Mouse (Mus musculus): ENCODE measurements around the gene 1700092M07Rik. TPM values are rescaled to one million over a fixed set of nuclear protein-coding genes. Genes with fewer than 3 reads are reported as not detected.

Gene 1700092M07Rik
- polyA plus RNA-seq, 1 experiment from 2014 or later = 1.0 TPM

DNA sequence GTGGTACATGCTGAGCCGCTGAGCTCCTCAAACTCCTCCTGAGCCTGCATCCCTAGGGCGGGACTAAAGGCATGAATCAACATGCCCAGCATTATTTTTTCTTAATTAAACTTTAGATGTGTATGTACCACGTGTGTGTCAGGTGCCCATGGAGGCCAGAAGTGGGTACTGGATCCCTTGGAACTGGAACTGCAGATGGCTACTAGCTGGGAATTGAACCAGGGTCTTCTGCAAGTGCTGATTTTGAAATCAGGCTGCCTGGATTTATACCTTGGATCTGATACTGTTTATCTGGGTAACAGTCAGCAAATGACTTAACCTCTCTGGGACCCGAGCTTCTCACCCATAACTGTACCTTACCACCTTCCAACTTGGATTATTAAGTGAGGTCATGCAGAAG is 18.5 kb upstream of the 1700092M07Rik start:
- ATAC-seq (ENCODE audit: insufficient number of reproducible peaks, insufficient read depth, low FRiP score, low read depth) = no peak
- no peaks in the 10 kb centered on the region for H3K9me3 ChIP-seq (ENCODE audit: control insufficient read depth, low read depth, low read length)
- H3K4me3 ChIP-seq (ENCODE audit: low read depth, low read length) = peak overlapping the region; percentile 65
- peaks cover 28% of the 10 kb centered on the region for H3K36me3 ChIP-seq (ENCODE audit: control insufficient read depth, insufficient read depth, low read length)
- H3K4me1 ChIP-seq (ENCODE audit: control insufficient read depth, insufficient read depth, low read length) = peaks cover 14% of the 10 kb centered on the region; the same call in 1 of the 2 replicates
- WGBS = 46% methylated on average over 4 of the region's 4 CpGs
- H3K9ac ChIP-seq (replicated peaks; ENCODE audit: low read depth, low read length) = peak overlapping the region; percentile 69
- peak overlapping the region; percentile 75 for H3K4me2 ChIP-seq (replicated peaks; ENCODE audit: low read depth, low read length)
- no peaks in the 10 kb centered on the region for H3K27me3 ChIP-seq (ENCODE audit: control insufficient read depth, insufficient read depth, low read length)
- peak overlapping the region; percentile 93; the same call in 1 of the 2 replicates for H3K27ac ChIP-seq (ENCODE audit: low read length)

DNA sequence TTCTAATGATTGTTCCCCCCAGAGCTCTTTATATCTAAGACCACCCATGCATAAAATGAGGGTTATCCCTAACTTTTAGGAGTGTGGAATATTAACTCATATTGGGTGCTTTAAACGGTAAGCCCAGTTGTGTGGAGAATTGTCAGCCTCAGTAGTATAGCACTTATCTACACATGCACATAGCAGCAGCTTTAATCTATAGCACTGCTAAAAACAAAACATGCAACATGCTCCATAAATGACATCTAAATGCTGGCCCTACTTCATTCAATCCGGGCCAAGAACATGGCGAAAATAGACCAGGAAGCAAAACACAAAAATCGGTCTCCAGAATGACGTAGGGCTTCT is 18.0 kb upstream of the 1700092M07Rik start:
- Histone ChIP-seq H3K4me2 (replicated peaks; ENCODE audit: low read depth, low read length) (peak overlapping the region; percentile 75), H3K9ac (replicated peaks; ENCODE audit: low read depth, low read length) (peak overlapping the region; percentile 69), H3K4me1 (ENCODE audit: control insufficient read depth, insufficient read depth, low read length) (peaks cover 14% of the 10 kb centered on the region; the same call in 1 of the 2 replicates), H3K9me3 (ENCODE audit: control insufficient read depth, low read depth, low read length) (no peaks in the 10 kb centered on the region), H3K27ac (ENCODE audit: low read length) (peak overlapping the region; percentile 93), H3K27me3 (ENCODE audit: control insufficient read depth, insufficient read depth, low read length) (no peaks in the 10 kb centered on the region), H3K36me3 (ENCODE audit: control insufficient read depth, insufficient read depth, low read length) (peaks cover 28% of the 10 kb centered on the region), H3K4me3 (ENCODE audit: low read depth, low read length) (peak overlapping the region; percentile 65)
- ATAC-seq (ENCODE audit: insufficient number of reproducible peaks, insufficient read depth, low FRiP score, low read depth) = no peak
- 1% methylated on average over 5 of the region's 5 CpGs for WGBS

DNA sequence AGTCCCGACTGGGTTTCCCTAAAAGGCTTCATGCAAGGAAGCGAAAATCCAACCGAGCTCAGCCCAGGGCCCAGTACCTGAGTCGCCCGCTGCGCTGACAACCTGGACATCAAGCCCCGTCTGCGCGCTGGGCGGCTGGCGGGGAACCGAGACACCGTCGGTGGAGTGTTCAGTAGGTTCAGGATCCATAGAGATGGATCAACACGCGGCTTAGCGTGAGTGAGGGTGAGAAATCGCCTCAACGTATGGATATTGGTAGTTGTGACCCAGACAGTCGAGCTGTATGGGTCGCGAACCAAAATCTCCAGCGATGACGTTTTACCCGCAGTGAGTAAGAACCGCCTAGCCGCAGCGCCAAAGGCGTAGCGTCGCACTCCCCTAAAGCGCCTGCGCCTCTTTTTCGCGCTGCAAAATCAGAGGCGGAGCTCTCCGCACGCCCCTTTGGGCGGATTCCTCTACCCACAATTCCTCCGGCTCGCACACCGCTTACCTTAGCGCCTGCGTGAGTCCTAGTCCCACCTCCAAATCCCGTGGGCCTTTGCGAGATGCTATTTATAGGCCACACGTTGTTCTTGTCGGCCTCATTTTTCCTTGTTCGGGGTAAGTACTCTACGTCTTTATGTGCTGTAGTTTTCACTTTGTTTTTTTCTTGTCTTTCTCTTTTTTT is 17.5 kb upstream of the 1700092M07Rik start, which contains the start of gene Slc3a2:
Gene Slc3a2, minus strand, starts transcription at position 463 of the 667 bp plus-strand sequence.
- peaks cover 14% of the 10 kb centered on the region; the same call in 1 of the 2 replicates for H3K4me1 ChIP-seq (ENCODE audit: control insufficient read depth, insufficient read depth, low read length)
- peaks cover 28% of the 10 kb centered on the region for H3K36me3 ChIP-seq (ENCODE audit: control insufficient read depth, insufficient read depth, low read length)
- no peaks in the 10 kb centered on the region for H3K27me3 ChIP-seq (ENCODE audit: control insufficient read depth, insufficient read depth, low read length)
- ATAC-seq (ENCODE audit: insufficient number of reproducible peaks, insufficient read depth, low FRiP score, low read depth) = peak; percentile 95
- H3K4me2 ChIP-seq (replicated peaks; ENCODE audit: low read depth, low read length) = peak within 1 kb of the TSS; percentile 87
- no peaks in the 10 kb centered on the region for H3K9me3 ChIP-seq (ENCODE audit: control insufficient read depth, low read depth, low read length)
- H3K27ac ChIP-seq (ENCODE audit: low read length) = peak within 1 kb of the TSS; percentile 93
- peak within 1 kb of the TSS; percentile 93 for H3K9ac ChIP-seq (replicated peaks; ENCODE audit: low read depth, low read length)
- under 1% methylated on average over 50 of the region's 50 CpGs for WGBS
- peak within 1 kb of the TSS; percentile 65 for H3K4me3 ChIP-seq (ENCODE audit: low read depth, low read length)

DNA sequence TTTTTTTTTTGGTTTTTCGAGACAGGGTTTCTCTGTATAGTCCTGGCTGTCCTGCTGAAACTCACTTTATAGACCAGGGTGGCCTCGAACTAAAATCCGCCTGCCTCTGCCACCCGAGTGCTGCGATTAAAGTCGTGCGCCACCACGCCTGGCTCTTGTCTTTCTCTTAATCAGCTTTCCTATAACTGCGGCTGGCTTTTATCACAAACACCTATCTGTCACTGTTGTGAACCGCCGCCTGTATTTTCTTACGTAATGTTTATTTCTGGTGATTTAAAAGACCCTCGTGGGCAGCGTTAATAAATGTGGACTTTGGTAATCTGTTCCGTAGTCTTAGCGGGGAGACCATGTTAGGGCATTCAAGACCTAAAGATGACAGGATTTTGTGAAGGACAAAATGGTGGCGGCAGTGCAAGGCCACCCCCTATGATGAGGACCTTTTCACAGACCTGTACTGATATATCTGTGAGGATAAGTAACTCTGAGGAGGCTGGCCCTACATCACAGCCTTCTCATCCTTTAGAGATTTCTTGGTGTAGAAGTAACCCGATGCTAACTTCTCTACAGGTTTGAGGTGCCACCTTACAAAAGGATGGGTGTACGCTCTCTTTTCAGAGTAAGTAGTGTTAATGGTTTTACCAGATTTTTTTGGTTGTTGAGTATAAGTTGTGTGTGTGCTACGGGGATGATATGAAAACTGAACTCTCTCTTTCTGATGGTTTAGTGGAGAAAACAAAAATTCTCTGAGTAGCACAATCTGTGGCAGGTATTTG is 16.8 kb upstream of the 1700092M07Rik start:
- Histone ChIP-seq H3K27me3 (ENCODE audit: control insufficient read depth, insufficient read depth, low read length) (no peaks in the 10 kb centered on the region), H3K27ac (ENCODE audit: low read length) (peak overlapping the region; percentile 80), H3K4me2 (replicated peaks; ENCODE audit: low read depth, low read length) (peak overlapping the region; percentile 87), H3K9me3 (ENCODE audit: control insufficient read depth, low read depth, low read length) (no peaks in the 10 kb centered on the region), H3K4me1 (ENCODE audit: control insufficient read depth, insufficient read depth, low read length) (peaks cover 14% of the 10 kb centered on the region; the same call in 1 of the 2 replicates), H3K4me3 (ENCODE audit: low read depth, low read length) (peak overlapping the region; percentile 65), H3K9ac (replicated peaks; ENCODE audit: low read depth, low read length) (peak overlapping the region; percentile 93), H3K36me3 (ENCODE audit: control insufficient read depth, insufficient read depth, low read length) (peaks cover 28% of the 10 kb centered on the region)
- no peak for ATAC-seq (ENCODE audit: insufficient number of reproducible peaks, insufficient read depth, low FRiP score, low read depth)
- WGBS = under 1% methylated on average over 20 of the region's 20 CpGs

DNA sequence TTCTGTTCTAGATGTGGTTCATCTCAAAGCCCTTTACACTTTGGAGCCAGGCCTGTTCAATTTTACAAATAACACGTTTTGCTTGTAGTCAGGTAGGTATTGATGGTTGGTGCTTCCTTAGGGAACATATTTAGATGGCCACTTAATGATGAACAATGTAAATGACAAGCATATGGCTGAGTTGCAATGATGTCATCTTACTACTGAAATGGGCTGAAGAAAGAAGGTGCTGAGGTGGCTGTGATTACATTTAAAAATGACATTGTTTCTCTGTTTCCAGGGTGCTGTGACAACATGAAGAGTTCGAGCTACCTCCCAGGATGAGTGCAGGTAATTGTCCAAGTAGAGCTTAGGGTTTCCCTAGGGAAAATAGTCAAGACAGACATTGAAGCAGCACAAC is 16.1 kb upstream of the 1700092M07Rik start:
- Histone ChIP-seq H3K4me3 (ENCODE audit: low read depth, low read length) (peak overlapping the region; percentile 65), H3K9ac (replicated peaks; ENCODE audit: low read depth, low read length) (peak overlapping the region; percentile 93), H3K9me3 (ENCODE audit: control insufficient read depth, low read depth, low read length) (no peaks in the 10 kb centered on the region), H3K4me2 (replicated peaks; ENCODE audit: low read depth, low read length) (peak overlapping the region; percentile 87), H3K27me3 (ENCODE audit: control insufficient read depth, insufficient read depth, low read length) (no peaks in the 10 kb centered on the region), H3K36me3 (ENCODE audit: control insufficient read depth, insufficient read depth, low read length) (peaks cover 28% of the 10 kb centered on the region), H3K4me1 (ENCODE audit: control insufficient read depth, insufficient read depth, low read length) (peaks cover 14% of the 10 kb centered on the region; the same call in 1 of the 2 replicates), H3K27ac (ENCODE audit: low read length) (peak overlapping the region; percentile 80; the same call in 1 of the 2 replicates)
- no peak for ATAC-seq (ENCODE audit: insufficient number of reproducible peaks, insufficient read depth, low FRiP score, low read depth)
- 1% methylated on average over 2 of the region's 2 CpGs for WGBS

DNA sequence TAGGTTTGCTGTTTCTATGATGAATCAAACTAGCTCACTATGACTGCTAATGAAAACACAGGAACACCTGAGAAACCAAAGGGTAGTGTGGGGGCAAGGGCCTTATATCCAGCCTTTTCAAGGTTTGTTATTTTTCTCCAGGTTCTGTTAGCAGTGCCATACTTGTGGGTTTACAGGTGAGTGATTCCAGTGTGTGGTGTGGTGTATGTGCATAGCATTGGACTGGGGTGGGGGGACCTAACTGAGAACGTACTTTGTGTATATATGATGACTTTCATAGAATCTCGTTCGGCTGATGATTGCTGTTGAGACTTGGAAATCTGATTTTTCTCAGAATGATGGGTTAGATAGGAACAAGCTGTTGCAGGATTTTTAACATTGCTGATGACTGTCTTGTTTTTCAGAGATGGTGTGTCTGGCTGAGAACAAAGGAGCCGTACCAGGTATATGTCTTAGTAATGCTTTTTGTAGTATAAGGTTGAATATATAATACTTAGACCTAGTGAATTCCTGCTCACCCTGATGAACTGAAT is 15.4 kb upstream of the 1700092M07Rik start:
- Histone ChIP-seq H3K27me3 (ENCODE audit: control insufficient read depth, insufficient read depth, low read length) (no peaks in the 10 kb centered on the region), H3K36me3 (ENCODE audit: control insufficient read depth, insufficient read depth, low read length) (peaks cover 28% of the 10 kb centered on the region), H3K9ac (replicated peaks; ENCODE audit: low read depth, low read length) (peak overlapping the region; percentile 93), H3K9me3 (ENCODE audit: control insufficient read depth, low read depth, low read length) (no peaks in the 10 kb centered on the region), H3K27ac (ENCODE audit: low read length) (peak overlapping the region; percentile 7; the same call in 1 of the 2 replicates), H3K4me3 (ENCODE audit: low read depth, low read length) (peak overlapping the region; percentile 65), H3K4me2 (replicated peaks; ENCODE audit: low read depth, low read length) (peak overlapping the region; percentile 87), H3K4me1 (ENCODE audit: control insufficient read depth, insufficient read depth, low read length) (peaks cover 14% of the 10 kb centered on the region; the same call in 1 of the 2 replicates)
- ATAC-seq (ENCODE audit: insufficient number of reproducible peaks, insufficient read depth, low FRiP score, low read depth) = no peak
- WGBS = 40% methylated on average over 4 of the region's 4 CpGs

DNA sequence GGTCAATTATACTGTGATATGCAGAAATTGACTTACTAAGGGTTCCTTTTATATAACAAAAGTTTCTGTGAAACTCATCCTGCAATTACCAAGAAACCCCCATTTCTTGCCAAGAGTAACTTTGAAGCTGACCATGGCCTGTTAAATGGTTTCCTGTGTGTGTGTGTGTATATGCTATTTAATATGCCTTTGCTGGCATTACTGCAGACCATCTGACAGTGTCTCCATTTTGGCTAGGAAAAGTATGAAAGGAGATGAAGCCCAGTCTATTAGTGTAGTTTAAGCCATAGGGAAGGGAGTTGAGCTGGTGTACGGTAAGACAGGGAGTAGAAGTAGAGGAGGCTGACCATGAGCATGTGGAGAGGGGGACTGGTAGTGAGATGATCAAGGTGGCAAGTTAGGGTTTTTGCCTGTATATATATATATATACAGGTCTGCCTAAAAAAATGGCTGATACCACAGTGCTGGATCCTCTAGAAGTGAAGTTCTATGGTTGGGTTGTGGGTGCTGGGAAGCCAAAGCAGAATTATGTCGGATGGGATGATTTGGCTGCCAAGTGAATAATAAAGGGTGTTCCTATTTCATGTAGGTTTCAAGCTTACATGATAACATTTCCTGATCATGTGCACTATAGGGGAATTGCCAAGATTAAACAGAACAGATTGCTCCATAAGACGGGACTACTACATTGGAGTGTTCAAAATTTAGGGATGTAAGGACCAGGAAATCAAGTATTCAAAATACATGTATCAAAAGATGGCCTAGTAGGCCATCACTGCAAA is 13.7 kb upstream of the 1700092M07Rik start:
- no peak overlapping the region for H3K9ac ChIP-seq (replicated peaks; ENCODE audit: low read depth, low read length)
- no peaks in the 10 kb centered on the region for H3K9me3 ChIP-seq (ENCODE audit: control insufficient read depth, low read depth, low read length)
- peaks cover 14% of the 10 kb centered on the region; the same call in 1 of the 2 replicates for H3K4me1 ChIP-seq (ENCODE audit: control insufficient read depth, insufficient read depth, low read length)
- H3K27me3 ChIP-seq (ENCODE audit: control insufficient read depth, insufficient read depth, low read length) = no peaks in the 10 kb centered on the region
- no peak overlapping the region for H3K4me2 ChIP-seq (replicated peaks; ENCODE audit: low read depth, low read length)
- no peak overlapping the region for H3K27ac ChIP-seq (ENCODE audit: low read length)
- no peak overlapping the region; the same call in 1 of the 2 replicates for H3K4me3 ChIP-seq (ENCODE audit: low read depth, low read length)
- peaks cover 28% of the 10 kb centered on the region for H3K36me3 ChIP-seq (ENCODE audit: control insufficient read depth, insufficient read depth, low read length)
- WGBS = 36% methylated on average over 3 of the region's 3 CpGs
- ATAC-seq (ENCODE audit: insufficient number of reproducible peaks, insufficient read depth, low FRiP score, low read depth) = no peak

All from stomach, embryonic 14.5 days (tissue).